ENCODE assay signal across 8 mouse cellular contexts in genomic region chr9:71976034-71976433, GRCm38 (mm10).
DNase-seq lines count a peak whose midpoint lies in the region; ATAC-seq lines count a peak whose summit lies in the region.

No protein-coding gene starts in this region.

- peaks cover 9% of the 10 kb centered on the region for H3K36me3 ChIP-seq in forebrain, embryonic 10.5 days (replicated peaks)

- peak; percentile 100 for ATAC-seq in cerebellum, adult (ENCODE audit: insufficient number of reproducible peaks, low FRiP score, low TSS enrichment)
- ATAC-seq in neutrophil, adult 5-6 weeks (ENCODE audit: extremely low read depth, insufficient number of reproducible peaks, low FRiP score, poor library complexity, severe bottlenecking), result peak; percentile 26; the same call in 1 of the 2 replicates

- no peaks in the 10 kb centered on the region for H3K27me3 ChIP-seq in forebrain, embryonic 10.5 days (ENCODE audit: poor library complexity, severe bottlenecking)

- no peak overlapping the region for H3K4me3 ChIP-seq in forebrain, embryonic 10.5 days

- DNase-seq in kidney, postnatal 25 days, result peak; percentile 13 to 42
- DNase-seq in kidney, adult 9 months, result no peak
- DNase-seq in forebrain, embryonic 10.5 days (ENCODE audit: extremely low spot score, low spot score), result peak; percentile 56
- DNase-seq in layer of hippocampus, postnatal 36 days, result peak; percentile 40 to 42
- no peak for DNase-seq in gastrocnemius, adult 18-20 months (ENCODE audit: low spot score)
- no peak for DNase-seq in lung, postnatal 25 days (ENCODE audit: low spot score)

- H3K4me1 ChIP-seq in forebrain, embryonic 10.5 days, result peaks cover 46% of the 10 kb centered on the region

- 32% methylated on average over 6 of the region's 6 CpGs for WGBS in forebrain, embryonic 10.5 days

- H3K27ac ChIP-seq in forebrain, embryonic 10.5 days, result peak overlapping the region; percentile 69

- H3K9me3 ChIP-seq in forebrain, embryonic 10.5 days, result peaks cover 4% of the 10 kb centered on the region; the same call in 1 of the 2 replicates

Comparison
In these comparisons a context has a peak if more than half of its experiments do, and no peak if none do; other contexts are left out.
1. DNase-seq: peak in kidney, postnatal 25 days (2 of 2), forebrain, embryonic 10.5 days (single experiment) and layer of hippocampus, postnatal 36 days (2 of 2); none in kidney, adult 9 months (single experiment), gastrocnemius, adult 18-20 months (single experiment) and lung, postnatal 25 days (single experiment).